Comparison of ENCODE assay signal across 29 mouse cellular contexts in the genomic region with DNA sequence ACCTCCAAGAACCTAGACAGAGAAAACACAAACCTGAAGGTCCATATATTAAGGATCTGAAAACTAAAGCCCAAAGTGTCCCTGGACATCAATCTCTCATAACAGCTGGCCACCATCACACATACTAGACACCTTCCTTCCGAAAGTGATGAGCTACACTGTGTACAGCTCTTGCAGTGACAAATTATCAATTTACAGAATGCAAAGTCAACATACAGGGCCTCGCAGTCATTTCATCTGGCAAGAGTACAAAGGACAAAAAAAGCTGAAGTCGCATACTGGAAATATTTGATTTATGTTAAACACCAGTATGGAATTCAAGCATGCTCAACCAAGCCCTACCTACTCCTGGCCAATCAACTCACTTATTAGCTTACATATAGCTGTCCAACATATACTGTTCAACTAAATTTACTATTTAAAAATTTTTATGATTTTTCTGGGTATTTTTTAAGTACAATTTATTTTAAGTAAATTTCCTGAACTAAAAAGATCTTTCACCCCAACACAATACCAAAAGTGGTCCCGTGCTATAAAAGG.
A peak's percentile ranks its signal among the peaks of the same experiment; 100 is the strongest.
DNase-seq lines count a peak whose midpoint lies in the region; ATAC-seq and TF ChIP-seq lines count a peak whose summit lies in the region.
"Had no signal": no experiment of that assay in that cellular context is flagged by ENCODE, and none has a peak within 500 bp of the region (broad histone marks: within the 10 kb centered on the region; RNA-seq: fewer than 3 reads in every experiment).

No protein-coding gene starts in this region.

- no peak overlapping the region for H3K4me2 ChIP-seq in heart, embryonic 12.5 days
- no peak overlapping the region for H3K4me2 ChIP-seq in limb, embryonic 11.5 days (ENCODE audit: low read depth, severe bottlenecking)
- H3K4me2 ChIP-seq: heart, embryonic 13.5 days; midbrain, embryonic 11.5 days; stomach, embryonic 15.5 days had no signal

- no peak overlapping the region for H3K4me3 ChIP-seq in heart, embryonic 12.5 days
- H3K4me3 ChIP-seq in thymus, adult 2 months (ENCODE audit: control insufficient read depth, insufficient read depth, low read length) = no peak overlapping the region
- H3K4me3 ChIP-seq in limb, embryonic 11.5 days (ENCODE audit: low read depth, low read length) = no peak overlapping the region
- H3K4me3 ChIP-seq: embryonic facial prominence, embryonic 12.5 days; heart, adult 2 months; heart, embryonic 13.5 days; stomach, embryonic 15.5 days had no signal

- no peak for TF ChIP-seq POLR2A in thymus, adult 2 months (IDR thresholded peaks at IDR 0.05; ENCODE audit: control insufficient read depth, extremely low read depth, insufficient read depth, low read length, poor library complexity)

- ATAC-seq in heart, embryonic 12.5 days (ENCODE audit: insufficient number of reproducible peaks, low FRiP score) = no peak
- ATAC-seq in limb, embryonic 11.5 days (ENCODE audit: insufficient number of reproducible peaks, low FRiP score, low TSS enrichment, low read depth) = peak; percentile 63
- ATAC-seq: forebrain, embryonic 14.5 days; hindbrain, embryonic 16.5 days; intestine, embryonic 16.5 days; lung, postnatal 0 days; midbrain, embryonic 16.5 days had no signal

- H3K27ac ChIP-seq in heart, embryonic 12.5 days (ENCODE audit: poor library complexity, severe bottlenecking) = no peak overlapping the region
- H3K27ac ChIP-seq in thymus, adult 2 months (ENCODE audit: control insufficient read depth, insufficient read depth, low read length) = peak overlapping the region; percentile 97
- no peak overlapping the region for H3K27ac ChIP-seq in limb, embryonic 11.5 days (replicated peaks; ENCODE audit: low read depth, low read length)
- H3K27ac ChIP-seq: heart, adult 2 months; heart, embryonic 13.5 days; kidney, postnatal 0 days; liver, embryonic 14.5 days; stomach, embryonic 15.5 days had no signal

- no peak overlapping the region for H3K9ac ChIP-seq in heart, embryonic 12.5 days
- no peak overlapping the region for H3K9ac ChIP-seq in limb, embryonic 11.5 days (ENCODE audit: low read length)
- H3K9ac ChIP-seq: embryonic facial prominence, embryonic 12.5 days; heart, embryonic 13.5 days; liver, embryonic 14.5 days; stomach, embryonic 15.5 days had no signal

- H3K36me3 ChIP-seq in heart, embryonic 12.5 days = no peaks in the 10 kb centered on the region
- H3K36me3 ChIP-seq in thymus, adult 2 months (ENCODE audit: control insufficient read depth, insufficient read depth, low read length) = no peaks in the 10 kb centered on the region
- no peaks in the 10 kb centered on the region for H3K36me3 ChIP-seq in limb, embryonic 11.5 days (ENCODE audit: control insufficient read depth, insufficient read depth, low read length)
- H3K36me3 ChIP-seq: embryonic facial prominence, embryonic 12.5 days; heart, embryonic 13.5 days; stomach, embryonic 15.5 days had no signal

- TF ChIP-seq CTCF in thymus, adult 2 months (IDR thresholded peaks at IDR 0.05; ENCODE audit: borderline replicate concordance, control insufficient read depth, extremely low read depth, insufficient read depth, low read length, poor library complexity) = no peak

- peak; percentile 13 for DNase-seq in heart, adult 11 months
- no peak for DNase-seq in thymus, adult 2 months
- DNase-seq in thymus, postnatal 25 days = no peak
- DNase-seq in limb, embryonic 11.5 days (ENCODE audit: low spot score) = no peak
- DNase-seq in mesoderm, embryonic 11.5 days (ENCODE audit: low read depth, low spot score) = peak; percentile 9
- no peak for DNase-seq in gastrocnemius, postnatal 36 days
- DNase-seq in heart, postnatal 10 days = no peak
- DNase-seq: adrenal gland, adult 8-10 months; cerebellum, adult 8-10 months; cerebellum, postnatal 25 days; gastrocnemius, postnatal 25 days; heart, adult 2 months; kidney, adult 8-10 months; kidney, postnatal 4 days; left cerebral cortex, postnatal 4 days; right cerebral cortex, adult 18-20 months had no signal

- H3K4me1 ChIP-seq in heart, embryonic 12.5 days (replicated peaks) = no peaks in the 10 kb centered on the region
- peaks cover 15% of the 10 kb centered on the region for H3K4me1 ChIP-seq in thymus, adult 2 months (replicated peaks; ENCODE audit: control insufficient read depth, insufficient read depth, low read length)
- H3K4me1 ChIP-seq in limb, embryonic 11.5 days (ENCODE audit: control insufficient read depth, insufficient read depth, low read length) = peaks cover 10% of the 10 kb centered on the region
- H3K4me1 ChIP-seq: heart, embryonic 13.5 days; stomach, embryonic 15.5 days had no signal

- intact Hi-C loops in gastrocnemius, postnatal 36 days (cut with DNase I) = no loop called here
- intact Hi-C loops in heart, postnatal 10 days (cut with DNase I) = no loop called here

- H3K27me3 ChIP-seq in heart, embryonic 12.5 days (replicated peaks) = no peaks in the 10 kb centered on the region
- H3K27me3 ChIP-seq in thymus, adult 2 months (ENCODE audit: control insufficient read depth, insufficient read depth, low read length) = no peaks in the 10 kb centered on the region
- H3K27me3 ChIP-seq in limb, embryonic 11.5 days (ENCODE audit: control insufficient read depth, insufficient read depth, low read length) = no peaks in the 10 kb centered on the region
- H3K27me3 ChIP-seq: embryonic facial prominence, embryonic 12.5 days; heart, embryonic 13.5 days; stomach, embryonic 15.5 days had no signal

- 81% methylated on average over 4 of the region's 4 CpGs for WGBS in heart, embryonic 12.5 days
- WGBS in thymus, adult 2 months = 77% methylated on average over 4 of the region's 4 CpGs
- 57% methylated on average over 4 of the region's 4 CpGs for WGBS in limb, embryonic 11.5 days

- H3K9me3 ChIP-seq in heart, embryonic 12.5 days (replicated peaks) = no peaks in the 10 kb centered on the region
- H3K9me3 ChIP-seq in limb, embryonic 11.5 days (ENCODE audit: control insufficient read depth, low read length) = no peaks in the 10 kb centered on the region
- H3K9me3 ChIP-seq: embryonic facial prominence, embryonic 12.5 days; G1E; heart, embryonic 13.5 days; stomach, embryonic 15.5 days had no signal

Comparison
In these comparisons a context has a peak if more than half of its experiments do, and no peak if none do; other contexts are left out.
1. DNase-seq: peak in heart, adult 11 months (single experiment) and mesoderm, embryonic 11.5 days (single experiment); none in thymus, adult 2 months (single experiment), thymus, postnatal 25 days (single experiment), limb, embryonic 11.5 days (single experiment), gastrocnemius, postnatal 36 days (0 of 2) and heart, postnatal 10 days (0 of 2).